Mouse (Mus musculus) limb, embryonic 14.5 days (tissue): Measurements from ENCODE around the gene Slc4a1. TPM values are rescaled to one million over a fixed set of nuclear protein-coding genes. Genes with fewer than 3 reads are reported as not detected.

Experiments
- ATAC-seq: fragments of 200-750 bp; cut with Nextera tagmentation; 2 replicates; pipeline ENCODE4 v1.8.0; 2017; ENCODE audit warnings: low read depth, moderate number of reproducible peaks, moderate TSS enrichment; ENCODE audit not compliant: low FRiP score
- DNase-seq: peaks from one replicate; pipeline ENCODE4 v3.0.0-alpha.2; 2015; ENCODE audit warnings: low spot score
- H3K27ac ChIP-seq: fragments of 300-500 bp; sonication (generic); replicated peaks from 2 replicates; pipeline ENCODE4 v1.5.1; 2014; ENCODE audit warnings: low read depth, mild to moderate bottlenecking, low read length, moderate library complexity, mixed read lengths
- H3K27me3 ChIP-seq: fragments of 300-500 bp; sonication (generic); 2 replicates; pipeline ENCODE4 v1.6.1; 2014; ENCODE audit warnings: low read length, mixed read lengths; ENCODE audit not compliant: control insufficient read depth, insufficient read depth
- H3K36me3 ChIP-seq: fragments of 300-500 bp; sonication (generic); 2 replicates; pipeline ENCODE4 v1.6.1; 2014; ENCODE audit warnings: mild to moderate bottlenecking, low read length, moderate library complexity, mixed read lengths; ENCODE audit not compliant: control insufficient read depth, insufficient read depth
- H3K4me1 ChIP-seq: fragments of 300-500 bp; sonication (generic); 2 replicates; pipeline ENCODE4 v1.6.1; 2014; ENCODE audit warnings: antibody characterized with exemption, low read length, mixed read lengths; ENCODE audit not compliant: control insufficient read depth, insufficient read depth
- H3K4me2 ChIP-seq: fragments of 300-500 bp; sonication (generic); replicated peaks from 2 replicates; pipeline ENCODE4 v1.6.1; 2014; ENCODE audit warnings: low read depth, mild to moderate bottlenecking, low read length, moderate library complexity; ENCODE audit not compliant: severe bottlenecking
- H3K4me3 ChIP-seq: fragments of 300-500 bp; sonication (generic); replicated peaks from 2 replicates; pipeline ENCODE4 v1.5.1; 2014; ENCODE audit warnings: low read length
- H3K9ac ChIP-seq: fragments of 300-500 bp; sonication (generic); 2 replicates; pipeline ENCODE4 v1.6.1; 2014; ENCODE audit warnings: mild to moderate bottlenecking, low read depth, low read length, moderate library complexity; ENCODE audit not compliant: severe bottlenecking
- H3K9me3 ChIP-seq: fragments of 300-500 bp; sonication (generic); 2 replicates; pipeline ENCODE4 v1.6.1; 2016; ENCODE audit warnings: low read length; ENCODE audit not compliant: control insufficient read depth
- POLR2A ChIP-seq: fragments of 200-500 bp; IDR thresholded peaks from 2 replicates; pipeline ENCODE4 v1.8.0; 2012; ENCODE audit warnings: inconsistent platforms, mild to moderate bottlenecking, moderate library complexity, borderline replicate concordance; ENCODE audit not compliant: insufficient read depth, insufficient read length; ENCODE audit errors: extremely low read depth
- WGBS: fragments of 180-500 bp; shearing (Covaris S2); extraction: QIAGEN DNeasy Blood & Tissue Kit; methylation state at CpG from one replicate; pipeline ENCODE4 v1.1.7; 2014; 5-methylcytosine and 5-hydroxymethylcytosine counted together
- polyA plus RNA-seq, 2 experiments: library from polyadenylated mRNA; depleted of rRNA in 1 of 2; stranded (reverse) in 1 of 2; unstranded in 1 of 2; fragments of >200 nt; fragmentation: Nextera tagmentation in 1 of 2; extraction: Ambion mirVana in 1 of 2; gene quantifications; 2 replicates each; pipeline versions ENCODE4 v1.2.1 to v1.2.3; 2012 to 2014

Gene Slc4a1
- polyA plus RNA-seq, 2 experiments = 3.5 to 6.6 TPM

- H3K9ac ChIP-seq = no peak overlapping the region
- no peak overlapping the region for H3K4me3 ChIP-seq
- H3K9me3 ChIP-seq = no peaks in the 10 kb centered on the region
- H3K27ac ChIP-seq = no peak overlapping the region
- no peak for DNase-seq
- H3K36me3 ChIP-seq = peaks cover 32% of the 10 kb centered on the region
- no peak for ATAC-seq
- no peak overlapping the region for H3K4me2 ChIP-seq
- WGBS = 62% methylated on average over 11 of the region's 12 CpGs
- peaks cover 45% of the 10 kb centered on the region for H3K27me3 ChIP-seq
- TF ChIP-seq POLR2A = no peak
- H3K4me1 ChIP-seq = peaks cover 12% of the 10 kb centered on the region
Measured at GRCm38 (mm10) chr11:102401898-102402500, 36.0 kb upstream of the Slc4a1 start.

GRCm38 (mm10) chr11:102400513-102401084 lies 34.6 kb upstream of the Slc4a1 start:
- Histone ChIP-seq H3K9ac (no peak overlapping the region), H3K4me1 (peaks cover 4% of the 10 kb centered on the region; the same call in 1 of the 2 replicates), H3K9me3 (no peaks in the 10 kb centered on the region), H3K27ac (no peak overlapping the region), H3K27me3 (peaks cover 45% of the 10 kb centered on the region), H3K4me3 (no peak overlapping the region), H3K36me3 (peaks cover 32% of the 10 kb centered on the region), H3K4me2 (no peak overlapping the region)
- WGBS = 21% methylated on average over 12 of the region's 12 CpGs
- TF ChIP-seq POLR2A = no peak
- no peak for DNase-seq
- no peak for ATAC-seq

GRCm38 (mm10) chr11:102399610-102400072 lies 33.6 kb upstream of the Slc4a1 start:
- H3K9me3 ChIP-seq = no peaks in the 10 kb centered on the region
- under 1% methylated on average over 28 of the region's 34 CpGs for WGBS
- peak overlapping the region; percentile 26 for H3K4me3 ChIP-seq
- peaks cover 4% of the 10 kb centered on the region; the same call in 1 of the 2 replicates for H3K4me1 ChIP-seq
- no peak for TF ChIP-seq POLR2A
- H3K27ac ChIP-seq = no peak overlapping the region
- peak overlapping the region; percentile 47 for H3K4me2 ChIP-seq
- DNase-seq (no peak), ATAC-seq (no peak)
- H3K9ac ChIP-seq = peak overlapping the region; percentile 43
- H3K27me3 ChIP-seq = peaks cover 45% of the 10 kb centered on the region
- peaks cover 27% of the 10 kb centered on the region for H3K36me3 ChIP-seq

- Histone ChIP-seq H3K36me3 (peaks cover 21% of the 10 kb centered on the region), H3K4me3 (peak overlapping the region; percentile 26), H3K4me1 (peaks cover 4% of the 10 kb centered on the region; the same call in 1 of the 2 replicates), H3K4me2 (peak overlapping the region; percentile 47; the same call in 1 of the 2 replicates), H3K9ac (no peak overlapping the region), H3K27ac (no peak overlapping the region), H3K27me3 (peaks cover 45% of the 10 kb centered on the region), H3K9me3 (no peaks in the 10 kb centered on the region)
- ATAC-seq = no peak
- no peak for DNase-seq
- WGBS = 11% methylated on average over 15 of the region's 15 CpGs
- no peak for TF ChIP-seq POLR2A
Measured at GRCm38 (mm10) chr11:102399107-102399506, 33.1 kb upstream of the Slc4a1 start.

GRCm38 (mm10) chr11:102398007-102398825 lies 32.2 kb upstream of the Slc4a1 start:
- peaks cover 45% of the 10 kb centered on the region for H3K27me3 ChIP-seq
- H3K4me1 ChIP-seq = peaks cover 12% of the 10 kb centered on the region
- H3K9ac ChIP-seq = no peak overlapping the region
- no peaks in the 10 kb centered on the region for H3K9me3 ChIP-seq
- no peak overlapping the region for H3K4me2 ChIP-seq
- WGBS = 74% methylated on average over 20 of the region's 20 CpGs
- peaks cover 12% of the 10 kb centered on the region for H3K36me3 ChIP-seq
- no peak overlapping the region for H3K4me3 ChIP-seq
- no peak for TF ChIP-seq POLR2A
- DNase-seq = no peak
- H3K27ac ChIP-seq = no peak overlapping the region
- no peak for ATAC-seq
